Mouse (Mus musculus) heart, adult 2 months (tissue): ENCODE measurements at regions not wholly inside any gene's neighbourhood (a gene's known extent, or its start where the extent isn't known, plus 50 kb on each side); places are given as distances from the start of the nearest gene placed in this dataset.

Source experiments
- CTCF ChIP-seq: fragments of 200-600 bp; IDR thresholded peaks from 2 replicates; pipeline ENCODE4 v1.8.1; 2022; ENCODE audit warnings: antibody characterized with exemption, mild to moderate bottlenecking, moderate library complexity
- EP300 ChIP-seq: fragments of 200-500 bp; IDR thresholded peaks from 2 replicates; pipeline ENCODE4 v1.6.1; 2011; ENCODE audit warnings: low read depth, low read length, control low read depth; ENCODE audit not compliant: insufficient read depth
- POLR2A ChIP-seq: fragments of 200-500 bp; IDR thresholded peaks from 2 replicates; pipeline ENCODE4 v1.6.1; 2011; ENCODE audit warnings: mild to moderate bottlenecking, low read depth, low read length, control low read depth; ENCODE audit not compliant: insufficient read depth

- no peak for TF ChIP-seq POLR2A
- no peak for TF ChIP-seq CTCF
- TF ChIP-seq EP300, result no peak
These were observed 103.9 kb upstream of the Dapk1 start for GRCm38 (mm10) chr13:60497714-60498400.
